Mouse (Mus musculus): Measurements from ENCODE around the gene Trabd2b. TPM values are rescaled to one million over a fixed set of nuclear protein-coding genes. Genes with fewer than 3 reads are reported as not detected.
A peak's percentile ranks its signal among the peaks of the same experiment; 100 is the strongest.

Trabd2b gene
- total and polyA plus RNA-seq, 2 experiments from 2014 or later = 4.5 to 10.5 TPM

DNA sequence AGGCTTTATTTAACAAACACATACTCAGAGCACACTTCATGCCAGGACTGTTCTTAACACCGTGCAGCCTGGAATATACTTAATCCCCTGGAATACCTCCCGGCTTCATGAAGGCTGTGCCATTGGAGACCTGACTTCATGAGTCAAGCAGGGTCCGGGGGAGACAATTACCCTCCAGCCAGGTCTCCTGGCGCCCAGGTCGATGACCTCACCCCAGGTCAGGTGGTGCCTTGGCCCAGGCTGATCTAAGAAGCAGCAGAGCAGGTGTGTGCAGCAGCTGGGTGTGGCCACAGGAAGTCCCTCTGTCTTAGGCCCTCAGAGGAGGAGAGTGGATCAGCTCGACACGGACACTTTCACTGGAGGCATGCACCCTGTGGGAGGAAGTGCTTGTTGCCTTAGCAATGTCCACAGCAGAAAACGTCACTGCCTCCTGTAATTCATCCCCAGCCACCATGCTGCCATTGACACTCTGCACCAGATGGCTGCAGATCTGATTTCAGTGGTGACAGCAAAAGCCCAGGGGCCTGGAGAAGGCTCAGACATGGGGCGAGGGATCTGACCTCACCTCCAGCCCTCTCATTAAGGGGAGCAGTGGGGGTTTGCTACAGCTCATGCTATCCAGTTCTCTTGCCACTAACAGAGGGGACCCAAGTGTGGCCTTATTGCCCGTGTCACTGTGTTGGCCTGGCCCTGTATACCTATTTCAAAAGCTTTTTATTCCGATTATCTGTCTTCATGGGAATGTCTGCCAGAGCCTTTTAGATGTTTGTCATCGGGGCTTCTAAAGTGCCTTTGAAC lies 171.8 kb downstream of the Trabd2b start:
- ATAC-seq (ENCODE audit: insufficient read depth, low read depth) (peak; percentile 32; the same call in 1 of the 2 replicates), DNase-seq (ENCODE audit: low spot score) (no peak)
- Histone ChIP-seq H3K9me3 (replicated peaks; ENCODE audit: control insufficient read depth, low read length) (no peaks in the 10 kb centered on the region), H3K4me2 (ENCODE audit: low read depth, low read length) (no peak overlapping the region), H3K36me3 (replicated peaks; ENCODE audit: control insufficient read depth, insufficient read depth, low read length) (no peaks in the 10 kb centered on the region), H3K27ac (ENCODE audit: low read depth) (0 out of 2 replicates have a peak overlapping the region, but pooled peaks have one; percentile 5), H3K4me3 (ENCODE audit: low read depth, low read length) (no peak overlapping the region), H3K4me1 (ENCODE audit: control insufficient read depth, insufficient read depth) (peaks cover 26% of the 10 kb centered on the region; the same call in 1 of the 2 replicates), H3K27me3 (ENCODE audit: control insufficient read depth, insufficient read depth, low read length) (no peaks in the 10 kb centered on the region), H3K9ac (replicated peaks; ENCODE audit: low read depth, low read length) (no peak overlapping the region)
- TF ChIP-seq CTCF (IDR thresholded peaks at IDR 0.05; ENCODE audit: low read depth) (no peak), EP300 (IDR thresholded peaks at IDR 0.05; ENCODE audit: low read depth) (no peak)
- WGBS = 45% methylated on average over 12 of the region's 12 CpGs

DNA sequence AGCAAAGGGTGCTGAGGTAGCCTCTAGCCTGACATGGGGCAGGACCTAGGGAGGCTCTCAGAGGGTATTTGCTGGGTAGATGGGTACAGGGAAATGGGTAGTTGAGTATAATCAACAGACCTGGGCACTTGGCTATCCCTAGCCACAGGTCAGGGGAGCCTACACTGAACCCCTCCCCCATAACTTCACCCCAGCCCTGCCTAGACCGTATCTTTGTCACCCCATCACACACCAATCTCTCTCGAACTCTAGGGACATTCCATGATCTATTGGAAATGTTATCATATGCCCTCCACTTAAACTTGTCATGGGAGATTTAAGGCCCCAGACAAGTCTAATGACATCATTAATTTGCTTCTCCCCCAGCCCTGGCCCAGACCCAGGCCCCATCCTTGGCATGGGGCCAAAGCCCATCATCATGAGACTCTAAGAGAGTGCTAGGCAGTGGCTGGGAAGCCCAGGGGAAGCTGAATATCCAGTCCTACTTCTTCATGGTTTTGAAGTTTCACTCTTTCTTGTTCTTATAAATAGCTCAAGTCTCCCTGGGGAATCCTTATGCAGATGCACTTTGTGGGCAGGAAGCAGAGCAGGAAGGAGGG lies 177.1 kb downstream of the Trabd2b start:
- H3K36me3 ChIP-seq (replicated peaks; ENCODE audit: control insufficient read depth, insufficient read depth, low read length) = peaks cover 5% of the 10 kb centered on the region; the same call in 1 of the 2 replicates
- WGBS = 46% methylated on average over 2 of the region's 2 CpGs
- DNase-seq (ENCODE audit: low spot score) (no peak), ATAC-seq (ENCODE audit: insufficient read depth, low read depth) (no peak)
- TF ChIP-seq CTCF (IDR thresholded peaks at IDR 0.05; ENCODE audit: low read depth) (no peak), EP300 (IDR thresholded peaks at IDR 0.05; ENCODE audit: low read depth) (no peak)
- no peaks in the 10 kb centered on the region for H3K27me3 ChIP-seq (ENCODE audit: control insufficient read depth, insufficient read depth, low read length)
- no peak overlapping the region for H3K4me3 ChIP-seq (ENCODE audit: low read depth, low read length)
- H3K9me3 ChIP-seq (replicated peaks; ENCODE audit: control insufficient read depth, low read length) = no peaks in the 10 kb centered on the region
- no peak overlapping the region for H3K27ac ChIP-seq (ENCODE audit: low read depth)
- H3K4me1 ChIP-seq (ENCODE audit: control insufficient read depth, insufficient read depth) = peaks cover 30% of the 10 kb centered on the region
- no peak overlapping the region for H3K4me2 ChIP-seq (ENCODE audit: low read depth, low read length)
- H3K9ac ChIP-seq (replicated peaks; ENCODE audit: low read depth, low read length) = no peak overlapping the region

DNA sequence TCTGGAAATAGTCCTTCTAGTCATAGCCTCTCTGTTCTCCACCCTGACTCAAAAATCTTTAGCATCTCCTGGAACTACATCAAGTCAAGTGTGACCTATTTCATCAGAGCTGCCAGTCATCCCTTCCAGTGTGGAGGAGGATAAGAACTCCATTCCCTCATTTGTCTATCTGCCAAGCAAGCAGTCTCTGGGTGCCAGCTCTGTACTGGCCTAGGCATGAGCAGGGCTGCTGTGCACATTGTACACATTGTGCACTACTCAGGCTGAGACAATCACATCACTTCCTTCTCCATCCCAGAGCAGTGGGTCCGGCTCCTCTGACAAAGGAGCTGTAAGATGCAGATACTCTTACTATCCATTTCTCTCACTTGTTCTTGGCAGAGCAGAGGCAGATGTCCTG lies 178.2 kb downstream of the Trabd2b start:
- Histone ChIP-seq H3K27ac (ENCODE audit: low read depth) (no peak overlapping the region), H3K27me3 (ENCODE audit: control insufficient read depth, insufficient read depth, low read length) (no peaks in the 10 kb centered on the region), H3K4me1 (ENCODE audit: control insufficient read depth, insufficient read depth) (peaks cover 30% of the 10 kb centered on the region), H3K4me3 (ENCODE audit: low read depth, low read length) (no peak overlapping the region), H3K4me2 (ENCODE audit: low read depth, low read length) (no peak overlapping the region), H3K9me3 (replicated peaks; ENCODE audit: control insufficient read depth, low read length) (no peaks in the 10 kb centered on the region), H3K36me3 (replicated peaks; ENCODE audit: control insufficient read depth, insufficient read depth, low read length) (peaks cover 5% of the 10 kb centered on the region; the same call in 1 of the 2 replicates), H3K9ac (replicated peaks; ENCODE audit: low read depth, low read length) (no peak overlapping the region)
- peak; percentile 22; the same call in 1 of the 2 replicates for ATAC-seq (ENCODE audit: insufficient read depth, low read depth)
- TF ChIP-seq EP300 (IDR thresholded peaks at IDR 0.05; ENCODE audit: low read depth) (no peak), CTCF (IDR thresholded peaks at IDR 0.05; ENCODE audit: low read depth) (no peak)
- no peak for DNase-seq (ENCODE audit: low spot score)
- 50% methylated on average over 1 of the region's 1 CpGs for WGBS

DNA sequence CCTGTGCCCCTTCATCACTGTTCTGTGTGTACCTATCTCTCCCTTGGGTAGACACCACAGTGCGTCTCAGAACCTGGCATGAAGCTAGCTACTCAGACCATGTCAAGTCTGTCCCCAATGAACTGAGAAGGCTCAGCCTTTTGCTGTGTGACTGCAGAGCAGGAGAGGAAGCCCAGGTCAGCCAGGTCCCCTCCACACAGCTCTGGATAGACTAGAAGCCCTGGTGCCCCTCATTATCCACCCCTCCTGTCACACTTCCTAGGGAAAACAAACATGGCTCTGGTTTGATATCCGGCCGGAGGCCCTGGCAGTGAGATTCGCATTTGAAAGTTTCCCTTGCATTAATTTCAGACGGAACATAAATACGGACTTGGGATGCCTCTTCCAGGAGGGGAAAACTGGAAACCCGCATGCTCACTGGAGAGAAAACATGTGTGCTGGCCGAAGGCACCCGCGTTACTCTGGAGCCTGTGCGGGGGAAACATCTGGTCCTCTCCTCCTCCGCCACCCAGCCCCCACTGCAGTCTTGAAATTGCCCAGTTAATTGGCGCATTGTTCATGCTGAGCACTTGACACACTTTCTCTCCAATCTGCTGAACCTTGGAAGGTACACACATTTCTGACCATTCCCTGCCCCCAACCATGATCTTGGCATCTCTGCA lies 187.2 kb downstream of the Trabd2b start:
- no peak overlapping the region for H3K9ac ChIP-seq (replicated peaks; ENCODE audit: low read depth, low read length)
- H3K4me3 ChIP-seq (ENCODE audit: low read depth, low read length) = no peak overlapping the region
- H3K27me3 ChIP-seq (ENCODE audit: control insufficient read depth, insufficient read depth, low read length) = no peaks in the 10 kb centered on the region
- H3K4me1 ChIP-seq (ENCODE audit: control insufficient read depth, insufficient read depth) = peaks cover 11% of the 10 kb centered on the region; the same call in 1 of the 2 replicates
- DNase-seq (ENCODE audit: low spot score) = no peak
- TF ChIP-seq CTCF (IDR thresholded peaks at IDR 0.05; ENCODE audit: low read depth) (no peak), EP300 (IDR thresholded peaks at IDR 0.05; ENCODE audit: low read depth) (no peak)
- WGBS = 53% methylated on average over 13 of the region's 13 CpGs
- peaks cover 6% of the 10 kb centered on the region; the same call in 1 of the 2 replicates for H3K36me3 ChIP-seq (replicated peaks; ENCODE audit: control insufficient read depth, insufficient read depth, low read length)
- H3K9me3 ChIP-seq (replicated peaks; ENCODE audit: control insufficient read depth, low read length) = no peaks in the 10 kb centered on the region
- ATAC-seq (ENCODE audit: insufficient read depth, low read depth) = peak; percentile 30; the same call in 1 of the 2 replicates
- H3K4me2 ChIP-seq (ENCODE audit: low read depth, low read length) = no peak overlapping the region
- no peak overlapping the region for H3K27ac ChIP-seq (ENCODE audit: low read depth)

DNA sequence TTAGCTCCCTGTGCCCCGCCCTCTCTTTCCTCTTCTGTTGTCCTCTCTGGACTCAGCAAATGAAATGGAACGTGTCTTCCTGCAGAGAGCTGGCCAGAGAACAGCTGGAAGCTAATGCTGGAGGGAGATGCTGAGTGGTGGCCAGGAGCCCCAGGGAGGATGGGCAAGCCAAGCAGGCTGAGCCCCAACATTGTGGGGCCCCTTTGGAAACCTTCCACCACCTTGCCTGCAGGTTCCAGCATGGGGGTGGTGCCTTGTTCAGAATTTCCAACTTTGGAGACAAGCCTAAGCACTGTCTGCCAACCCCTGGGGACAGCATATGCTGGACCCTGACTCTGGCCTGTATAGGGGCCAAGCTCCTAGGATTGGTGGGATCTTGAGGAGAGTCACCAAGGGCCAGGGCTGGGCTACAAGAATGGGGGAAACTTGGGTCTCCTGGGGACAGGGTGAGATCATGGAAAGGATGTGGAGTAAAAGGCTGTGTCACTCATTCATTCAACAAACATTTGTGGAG lies 188.7 kb downstream of the Trabd2b start:
- H3K4me1 ChIP-seq (ENCODE audit: control insufficient read depth, insufficient read depth) = peaks cover 11% of the 10 kb centered on the region; the same call in 1 of the 2 replicates
- no peak overlapping the region for H3K4me2 ChIP-seq (ENCODE audit: low read depth, low read length)
- ATAC-seq (ENCODE audit: insufficient read depth, low read depth) (peak; percentile 52), DNase-seq (ENCODE audit: low spot score) (peak; percentile 50)
- H3K9ac ChIP-seq (replicated peaks; ENCODE audit: low read depth, low read length) = no peak overlapping the region
- H3K27me3 ChIP-seq (ENCODE audit: control insufficient read depth, insufficient read depth, low read length) = no peaks in the 10 kb centered on the region
- TF ChIP-seq EP300 (IDR thresholded peaks at IDR 0.05; ENCODE audit: low read depth) (no peak), CTCF (IDR thresholded peaks at IDR 0.05; ENCODE audit: low read depth) (no peak)
- no peak overlapping the region for H3K4me3 ChIP-seq (ENCODE audit: low read depth, low read length)
- H3K36me3 ChIP-seq (replicated peaks; ENCODE audit: control insufficient read depth, insufficient read depth, low read length) = peaks cover 6% of the 10 kb centered on the region; the same call in 1 of the 2 replicates
- no peak overlapping the region for H3K27ac ChIP-seq (ENCODE audit: low read depth)
- H3K9me3 ChIP-seq (replicated peaks; ENCODE audit: control insufficient read depth, low read length) = no peaks in the 10 kb centered on the region
- WGBS = 42% methylated on average over 2 of the region's 2 CpGs

Data from heart, postnatal 0 days (tissue).